Comparison of ENCODE assay signal across 20 mouse cellular contexts in genomic region chr14:120242711-120243110, GRCm38 (mm10). TPM values are rescaled to one million over a fixed set of nuclear protein-coding genes. Genes with fewer than 3 reads are reported as not detected.
DNase-seq lines count a peak whose midpoint lies in the region; ATAC-seq lines count a peak whose summit lies in the region.
"Had no signal": no experiment of that assay in that cellular context is flagged by ENCODE, and none has a peak within 500 bp of the region (broad histone marks: within the 10 kb centered on the region; RNA-seq: fewer than 3 reads in every experiment).

No protein-coding gene starts in this region.

- H3K4me3 ChIP-seq in lung, embryonic 16.5 days (ENCODE audit: low read length): no peak overlapping the region
- no peak overlapping the region for H3K4me3 ChIP-seq in intestine, embryonic 15.5 days (replicated peaks)
- H3K4me3 ChIP-seq: embryonic facial prominence, embryonic 12.5 days; forebrain, embryonic 15.5 days; heart, embryonic 13.5 days; hindbrain, embryonic 15.5 days had no signal

- H3K4me2 ChIP-seq in lung, embryonic 16.5 days (ENCODE audit: low read depth, low read length): no peak overlapping the region
- H3K4me2 ChIP-seq in intestine, embryonic 15.5 days (replicated peaks): no peak overlapping the region
- H3K4me2 ChIP-seq: embryonic facial prominence, embryonic 12.5 days; forebrain, embryonic 15.5 days; heart, embryonic 13.5 days; hindbrain, embryonic 15.5 days had no signal

- H3K4me1 ChIP-seq in lung, embryonic 16.5 days (replicated peaks; ENCODE audit: control insufficient read depth, insufficient read depth, low read length): peaks cover 4% of the 10 kb centered on the region
- H3K4me1 ChIP-seq in intestine, embryonic 15.5 days (replicated peaks): 0 out of 2 replicates have a peak, but pooled peaks cover 4% of the 10 kb centered on the region
- H3K4me1 ChIP-seq: embryonic facial prominence, embryonic 12.5 days; forebrain, embryonic 15.5 days; hindbrain, embryonic 15.5 days had no signal

- no peak overlapping the region for H3K9ac ChIP-seq in lung, embryonic 16.5 days (ENCODE audit: low read length)
- H3K9ac ChIP-seq in intestine, embryonic 15.5 days: no peak overlapping the region
- H3K9ac ChIP-seq: embryonic facial prominence, embryonic 12.5 days; forebrain, embryonic 15.5 days; heart, embryonic 13.5 days; hindbrain, embryonic 15.5 days had no signal

- H3K27ac ChIP-seq in lung, embryonic 16.5 days (ENCODE audit: low read length): no peak overlapping the region
- no peak overlapping the region for H3K27ac ChIP-seq in intestine, embryonic 15.5 days
- H3K27ac ChIP-seq: embryonic facial prominence, embryonic 12.5 days; forebrain, embryonic 15.5 days; heart, embryonic 13.5 days; hindbrain, embryonic 15.5 days had no signal

- ATAC-seq in lung, embryonic 16.5 days (ENCODE audit: low read depth): peak; percentile 57
- ATAC-seq in intestine, embryonic 15.5 days: peak; percentile 85
- ATAC-seq: forebrain, embryonic 15.5 days; Patski had no signal

- peak; percentile 13 for DNase-seq in embryo, embryonic 10.5 days (ENCODE audit: low spot score)
- DNase-seq in embryo, embryonic 11 days: no peak
- DNase-seq in lung, postnatal 36 days: no peak
- DNase-seq in ES-CJ7 (ENCODE audit: low read depth, low spot score): peak; percentile 37
- no peak for DNase-seq in kidney, postnatal 10 days
- DNase-seq in right cerebral cortex, postnatal 25 days: no peak
- DNase-seq: adrenal gland, adult 8-10 months; adrenal gland, postnatal 36 days; cerebellum, adult 11 months; cerebellum, adult 8-10 months; cerebellum, postnatal 14 days; gastrocnemius, postnatal 36 days; heart, postnatal 36 days had no signal

- no peaks in the 10 kb centered on the region for H3K36me3 ChIP-seq in lung, embryonic 16.5 days (ENCODE audit: control insufficient read depth, insufficient read depth, low read length)
- H3K36me3 ChIP-seq in intestine, embryonic 15.5 days: no peaks in the 10 kb centered on the region
- H3K36me3 ChIP-seq: embryonic facial prominence, embryonic 12.5 days; forebrain, embryonic 15.5 days; heart, embryonic 13.5 days; hindbrain, embryonic 15.5 days had no signal

- H3K9me3 ChIP-seq in lung, embryonic 16.5 days (ENCODE audit: control insufficient read depth, low read length): no peaks in the 10 kb centered on the region
- no peaks in the 10 kb centered on the region for H3K9me3 ChIP-seq in intestine, embryonic 15.5 days
- H3K9me3 ChIP-seq: embryonic facial prominence, embryonic 12.5 days; forebrain, embryonic 15.5 days; heart, embryonic 13.5 days; hindbrain, embryonic 15.5 days had no signal

- H3K27me3 ChIP-seq in lung, embryonic 16.5 days (ENCODE audit: control insufficient read depth, insufficient read depth, low read depth, low read length): no peaks in the 10 kb centered on the region
- no peaks in the 10 kb centered on the region for H3K27me3 ChIP-seq in intestine, embryonic 15.5 days (replicated peaks)
- H3K27me3 ChIP-seq: embryonic facial prominence, embryonic 12.5 days; forebrain, embryonic 15.5 days; heart, embryonic 13.5 days; hindbrain, embryonic 15.5 days had no signal

- WGBS in lung, embryonic 16.5 days: 45% methylated on average over 5 of the region's 5 CpGs
- WGBS in intestine, embryonic 15.5 days: 42% methylated on average over 5 of the region's 5 CpGs

RNA-seq across cellular contexts. Expression of gene Mbnl2, which starts 32.8 kb away (rescaled TPM):
- polyA plus RNA-seq in lung, embryonic 16.5 days (2015; fragmentation: Nextera tagmentation; extraction: Ambion mirVana): 162 and 164 TPM in 2 replicates
- 105 and 111 TPM in 2 replicates for polyA plus RNA-seq in intestine, embryonic 15.5 days (2015; fragmentation: Nextera tagmentation; extraction: Ambion mirVana)

Comparison
In these comparisons a context has a peak if more than half of its experiments do, and no peak if none do; other contexts are left out.
1. DNase-seq: peak in embryo, embryonic 10.5 days (single experiment) and ES-CJ7 (single experiment); none in embryo, embryonic 11 days (single experiment), lung, postnatal 36 days (single experiment), kidney, postnatal 10 days (single experiment) and right cerebral cortex, postnatal 25 days (single experiment).